Mouse (Mus musculus): ENCODE data around the gene Sbsn.

Gene Sbsn

GRCm38 (mm10) chr7:30758853-30759252 lies 7.6 kb downstream of the Sbsn start:
- peak in 1 of 2 experiments; percentile 41 for DNase-seq

- DNase-seq, result no peak
Observed at GRCm38 (mm10) chr7:30761769-30762352, 10.6 kb downstream of the Sbsn start.

- DNase-seq, result no peak
Observed at GRCm38 (mm10) chr7:30763456-30763855, 12.2 kb downstream of the Sbsn start, which contains the start of gene Dmkn. TSS of gene Dmkn (plus strand) at chr7:30763756.

- DNase-seq, result no peak
Observed at GRCm38 (mm10) chr7:30765173-30765572, 13.9 kb downstream of the Sbsn start.

- no peak for DNase-seq
Observed at GRCm38 (mm10) chr7:30766408-30766807, 15.1 kb downstream of the Sbsn start.

- DNase-seq, result no peak
Observed at GRCm38 (mm10) chr7:30769236-30769635, 18.0 kb downstream of the Sbsn start.

GRCm38 (mm10) chr7:30776104-30776503 lies 24.8 kb downstream of the Sbsn start:
- no peak for DNase-seq

- no peak for DNase-seq
Observed at GRCm38 (mm10) chr7:30777081-30777579, 25.9 kb downstream of the Sbsn start.

GRCm38 (mm10) chr7:30777911-30778310 lies 26.6 kb downstream of the Sbsn start:
- DNase-seq, result no peak

GRCm38 (mm10) chr7:30781792-30782191 lies 30.5 kb downstream of the Sbsn start:
- DNase-seq, result no peak

- no peak for DNase-seq
Observed at GRCm38 (mm10) chr7:30782658-30783057, 31.4 kb downstream of the Sbsn start.

- no peak for DNase-seq
Observed at GRCm38 (mm10) chr7:30785154-30785553, 33.9 kb downstream of the Sbsn start.

GRCm38 (mm10) chr7:30785721-30786546 lies 34.7 kb downstream of the Sbsn start:
- DNase-seq, result no peak

- no peak for DNase-seq
Observed at GRCm38 (mm10) chr7:30787377-30788022, 36.2 kb downstream of the Sbsn start, which contains the start of gene Krtdap. TSS of gene Krtdap (plus strand) at chr7:30787896.

GRCm38 (mm10) chr7:30790141-30790540 lies 38.9 kb downstream of the Sbsn start:
- no peak for DNase-seq

GRCm38 (mm10) chr7:30791921-30792320 lies 40.6 kb downstream of the Sbsn start:
- peak in 1 of 2 experiments; percentile 14 for DNase-seq

GRCm38 (mm10) chr7:30794921-30795320 lies 43.6 kb downstream of the Sbsn start:
- DNase-seq, result no peak

- no peak for DNase-seq
Observed at GRCm38 (mm10) chr7:30796790-30797189, 45.5 kb downstream of the Sbsn start.

GRCm38 (mm10) chr7:30800653-30801052 lies 49.4 kb downstream of the Sbsn start:
- no peak for DNase-seq

- DNase-seq, result no peak
Observed at GRCm38 (mm10) chr7:30803256-30803655, 52.0 kb downstream of the Sbsn start.

- no peak for DNase-seq
Observed at GRCm38 (mm10) chr7:30804026-30804715, 52.9 kb downstream of the Sbsn start.

Measured in kidney, adult 8-10 months (tissue).